Mouse (Mus musculus): ENCODE data around the gene Susd1. TPM values are rescaled to one million over a fixed set of nuclear protein-coding genes. Genes with fewer than 3 reads are reported as not detected.

Gene Susd1
- polyA plus RNA-seq, 1 experiment from 2014 or later = 11.5 TPM

- Histone ChIP-seq H3K27me3 (ENCODE audit: insufficient read depth, low read length) (no peaks in the 10 kb centered on the region), H3K9ac (replicated peaks; ENCODE audit: low read length) (no peak overlapping the region), H3K4me3 (ENCODE audit: low read length) (no peak overlapping the region), H3K4me1 (ENCODE audit: insufficient read depth, low read length) (no peaks in the 10 kb centered on the region), H3K9me3 (ENCODE audit: low read length) (no peaks in the 10 kb centered on the region), H3K27ac (ENCODE audit: low read length) (no peak overlapping the region), H3K36me3 (ENCODE audit: insufficient read depth, low read length) (no peaks in the 10 kb centered on the region), H3K4me2 (replicated peaks; ENCODE audit: low read depth, low read length) (no peak overlapping the region)
- ATAC-seq (ENCODE audit: low FRiP score, low TSS enrichment) = no peak
- WGBS = 81% methylated on average over 10 of the region's 10 CpGs
Observed at GRCm38 (mm10) chr4:59307841-59308589, 130.4 kb downstream of the Susd1 start.

- Histone ChIP-seq H3K27ac (ENCODE audit: low read length) (no peak overlapping the region), H3K9me3 (ENCODE audit: low read length) (no peaks in the 10 kb centered on the region), H3K9ac (replicated peaks; ENCODE audit: low read length) (no peak overlapping the region), H3K4me1 (ENCODE audit: insufficient read depth, low read length) (0 out of 2 replicates have a peak, but pooled peaks cover 2% of the 10 kb centered on the region), H3K4me2 (replicated peaks; ENCODE audit: low read depth, low read length) (no peak overlapping the region), H3K4me3 (ENCODE audit: low read length) (no peak overlapping the region), H3K27me3 (ENCODE audit: insufficient read depth, low read length) (no peaks in the 10 kb centered on the region), H3K36me3 (ENCODE audit: insufficient read depth, low read length) (no peaks in the 10 kb centered on the region)
- WGBS = 93% methylated on average over 8 of the region's 8 CpGs
- ATAC-seq (ENCODE audit: low FRiP score, low TSS enrichment) = no peak
Observed at GRCm38 (mm10) chr4:59302387-59302786, 136.0 kb downstream of the Susd1 start.

- WGBS = 86% methylated on average over 9 of the region's 9 CpGs
- H3K4me3 ChIP-seq (ENCODE audit: low read length) = no peak overlapping the region
- no peak for ATAC-seq (ENCODE audit: low FRiP score, low TSS enrichment)
Observed at GRCm38 (mm10) chr4:59301025-59301815, 137.2 kb downstream of the Susd1 start.

GRCm38 (mm10) chr4:59298719-59299496 is 139.5 kb downstream of the Susd1 start:
- no peak overlapping the region for H3K9ac ChIP-seq (replicated peaks; ENCODE audit: low read length)
- no peaks in the 10 kb centered on the region for H3K36me3 ChIP-seq (ENCODE audit: insufficient read depth, low read length)
- no peak overlapping the region for H3K27ac ChIP-seq (ENCODE audit: low read length)
- H3K4me1 ChIP-seq (ENCODE audit: insufficient read depth, low read length) = 0 out of 2 replicates have a peak, but pooled peaks cover 2% of the 10 kb centered on the region
- WGBS = 76% methylated on average over 7 of the region's 7 CpGs
- H3K27me3 ChIP-seq (ENCODE audit: insufficient read depth, low read length) = no peaks in the 10 kb centered on the region
- no peak overlapping the region for H3K4me3 ChIP-seq (ENCODE audit: low read length)
- H3K4me2 ChIP-seq (replicated peaks; ENCODE audit: low read depth, low read length) = no peak overlapping the region
- no peak for ATAC-seq (ENCODE audit: low FRiP score, low TSS enrichment)
- no peaks in the 10 kb centered on the region for H3K9me3 ChIP-seq (ENCODE audit: low read length)

More at GRCm38 (mm10) chr4:59301025-59301815, 137.2 kb downstream of the Susd1 start:
- Histone ChIP-seq H3K4me2 (replicated peaks; ENCODE audit: low read depth, low read length) (no peak overlapping the region), H3K27ac (ENCODE audit: low read length) (no peak overlapping the region), H3K9ac (replicated peaks; ENCODE audit: low read length) (no peak overlapping the region), H3K36me3 (ENCODE audit: insufficient read depth, low read length) (no peaks in the 10 kb centered on the region), H3K27me3 (ENCODE audit: insufficient read depth, low read length) (no peaks in the 10 kb centered on the region), H3K9me3 (ENCODE audit: low read length) (no peaks in the 10 kb centered on the region), H3K4me1 (ENCODE audit: insufficient read depth, low read length) (0 out of 2 replicates have a peak, but pooled peaks cover 2% of the 10 kb centered on the region)

GRCm38 (mm10) chr4:59295127-59295526 is 143.3 kb downstream of the Susd1 start:
- no peaks in the 10 kb centered on the region for H3K27me3 ChIP-seq (ENCODE audit: insufficient read depth, low read length)
- H3K4me3 ChIP-seq (ENCODE audit: low read length) = no peak overlapping the region
- no peaks in the 10 kb centered on the region for H3K9me3 ChIP-seq (ENCODE audit: low read length)
- H3K4me2 ChIP-seq (replicated peaks; ENCODE audit: low read depth, low read length) = no peak overlapping the region
- H3K27ac ChIP-seq (ENCODE audit: low read length) = no peak overlapping the region
- H3K36me3 ChIP-seq (ENCODE audit: insufficient read depth, low read length) = no peaks in the 10 kb centered on the region
- H3K9ac ChIP-seq (replicated peaks; ENCODE audit: low read length) = no peak overlapping the region
- WGBS = 84% methylated on average over 6 of the region's 6 CpGs
- 0 out of 2 replicates have a peak, but pooled peaks cover 2% of the 10 kb centered on the region for H3K4me1 ChIP-seq (ENCODE audit: insufficient read depth, low read length)
- ATAC-seq (ENCODE audit: low FRiP score, low TSS enrichment) = no peak

- WGBS = 85% methylated on average over 3 of the region's 3 CpGs
- no peak for ATAC-seq (ENCODE audit: low FRiP score, low TSS enrichment)
- Histone ChIP-seq H3K4me3 (ENCODE audit: low read length) (no peak overlapping the region), H3K36me3 (ENCODE audit: insufficient read depth, low read length) (no peaks in the 10 kb centered on the region), H3K27ac (ENCODE audit: low read length) (no peak overlapping the region), H3K9me3 (ENCODE audit: low read length) (no peaks in the 10 kb centered on the region), H3K27me3 (ENCODE audit: insufficient read depth, low read length) (no peaks in the 10 kb centered on the region), H3K4me2 (replicated peaks; ENCODE audit: low read depth, low read length) (no peak overlapping the region), H3K9ac (replicated peaks; ENCODE audit: low read length) (no peak overlapping the region), H3K4me1 (ENCODE audit: insufficient read depth, low read length) (0 out of 2 replicates have a peak, but pooled peaks cover 2% of the 10 kb centered on the region)
Observed at GRCm38 (mm10) chr4:59294661-59295060, 143.8 kb downstream of the Susd1 start.

GRCm38 (mm10) chr4:59291914-59292718 is 146.3 kb downstream of the Susd1 start:
- WGBS = 76% methylated on average over 13 of the region's 13 CpGs
- no peaks in the 10 kb centered on the region for H3K36me3 ChIP-seq (ENCODE audit: insufficient read depth, low read length)
- H3K4me3 ChIP-seq (ENCODE audit: low read length) = no peak overlapping the region
- no peak for ATAC-seq (ENCODE audit: low FRiP score, low TSS enrichment)
- no peak overlapping the region for H3K9ac ChIP-seq (replicated peaks; ENCODE audit: low read length)
- no peak overlapping the region for H3K27ac ChIP-seq (ENCODE audit: low read length)
- no peaks in the 10 kb centered on the region for H3K4me1 ChIP-seq (ENCODE audit: insufficient read depth, low read length)
- H3K4me2 ChIP-seq (replicated peaks; ENCODE audit: low read depth, low read length) = no peak overlapping the region
- no peaks in the 10 kb centered on the region for H3K9me3 ChIP-seq (ENCODE audit: low read length)
- no peaks in the 10 kb centered on the region for H3K27me3 ChIP-seq (ENCODE audit: insufficient read depth, low read length)

GRCm38 (mm10) chr4:59290972-59291576 is 147.4 kb downstream of the Susd1 start:
- H3K4me2 ChIP-seq (replicated peaks; ENCODE audit: low read depth, low read length) = no peak overlapping the region
- no peak overlapping the region for H3K9ac ChIP-seq (replicated peaks; ENCODE audit: low read length)
- H3K4me3 ChIP-seq (ENCODE audit: low read length) = no peak overlapping the region
- H3K27me3 ChIP-seq (ENCODE audit: insufficient read depth, low read length) = no peaks in the 10 kb centered on the region
- no peaks in the 10 kb centered on the region for H3K9me3 ChIP-seq (ENCODE audit: low read length)
- no peaks in the 10 kb centered on the region for H3K36me3 ChIP-seq (ENCODE audit: insufficient read depth, low read length)
- ATAC-seq (ENCODE audit: low FRiP score, low TSS enrichment) = no peak
- no peaks in the 10 kb centered on the region for H3K4me1 ChIP-seq (ENCODE audit: insufficient read depth, low read length)
- 57% methylated on average over 6 of the region's 6 CpGs for WGBS
- H3K27ac ChIP-seq (ENCODE audit: low read length) = no peak overlapping the region

- Histone ChIP-seq H3K36me3 (ENCODE audit: insufficient read depth, low read length) (no peaks in the 10 kb centered on the region), H3K9me3 (ENCODE audit: low read length) (no peaks in the 10 kb centered on the region), H3K4me2 (replicated peaks; ENCODE audit: low read depth, low read length) (no peak overlapping the region), H3K27me3 (ENCODE audit: insufficient read depth, low read length) (no peaks in the 10 kb centered on the region), H3K27ac (ENCODE audit: low read length) (no peak overlapping the region), H3K4me3 (ENCODE audit: low read length) (no peak overlapping the region), H3K9ac (replicated peaks; ENCODE audit: low read length) (no peak overlapping the region), H3K4me1 (ENCODE audit: insufficient read depth, low read length) (no peaks in the 10 kb centered on the region)
- ATAC-seq (ENCODE audit: low FRiP score, low TSS enrichment) = no peak
- WGBS = 79% methylated on average over 2 of the region's 2 CpGs
Observed at GRCm38 (mm10) chr4:59287103-59287502, 151.3 kb downstream of the Susd1 start.
